Mouse (Mus musculus): Measurements from ENCODE around the gene Slc43a1. TPM values are rescaled to one million over a fixed set of nuclear protein-coding genes. Genes with fewer than 3 reads are reported as not detected.
A peak's percentile ranks its signal among the peaks of the same experiment; 100 is the strongest.

Slc43a1 gene
- total RNA-seq, 1 experiment, result 30.2 TPM

GRCm38 (mm10) chr2:84868521-84868943, 29.9 kb downstream of the Slc43a1 start:
- Histone ChIP-seq H3K27ac (ENCODE audit: insufficient read depth, low read depth, low read length, poor library complexity, severe bottlenecking) (no peak overlapping the region), H3K4me3 (ENCODE audit: insufficient read depth in 1 of 2, low read depth in 1 of 2, low read length in 2 of 2, poor library complexity in 1 of 2, severe bottlenecking in 1 of 2) (no peak overlapping the region), H3K9me3 (ENCODE audit: control insufficient read depth, insufficient read depth, low read depth, low read length) (no peaks in the 10 kb centered on the region), H3K9ac (ENCODE audit: insufficient read depth, low read depth, low read length, poor library complexity, severe bottlenecking) (no peak overlapping the region), H3K4me1 (ENCODE audit: control insufficient read depth in 2 of 2, insufficient read depth in 2 of 2, low read length in 2 of 2, poor library complexity in 1 of 2) (no peaks in the 10 kb centered on the region), H3K36me3 (ENCODE audit: control insufficient read depth, insufficient read depth, low read length, poor library complexity, severe bottlenecking) (no peaks in the 10 kb centered on the region)
- in situ Hi-C loops (cut with MboI; ENCODE audit: low sequenced_read_pairs in 2 of 2, unreplicated experiment in 2 of 2), result no loop called here
- peak; percentile 85 for DNase-seq (ENCODE audit: low read depth, low spot score)
- TF ChIP-seq MAFK (IDR thresholded peaks at IDR 0.05; ENCODE audit: insufficient read depth, low read depth, low read length) (peak; percentile 53; the same call in 1 of the 2 replicates), ZC3H11A (IDR thresholded peaks at IDR 0.05; ENCODE audit: borderline replicate concordance, low read depth, low read length) (peak; percentile 10; the same call in 1 of the 2 replicates), CHD2 (IDR thresholded peaks at IDR 0.05; ENCODE audit: low read depth, low read length) (no peak)

- in situ Hi-C loops (cut with MboI; ENCODE audit: low sequenced_read_pairs in 2 of 2, unreplicated experiment in 2 of 2), result no loop called here
- no peaks in the 10 kb centered on the region for H3K36me3 ChIP-seq (ENCODE audit: control insufficient read depth, insufficient read depth, low read length, poor library complexity, severe bottlenecking)
- DNase-seq (ENCODE audit: low read depth, low spot score), result no peak
- no peak overlapping the region for H3K4me3 ChIP-seq (ENCODE audit: insufficient read depth in 1 of 2, low read depth in 1 of 2, low read length in 2 of 2, poor library complexity in 1 of 2, severe bottlenecking in 1 of 2)
- no peaks in the 10 kb centered on the region for H3K4me1 ChIP-seq (ENCODE audit: control insufficient read depth in 2 of 2, insufficient read depth in 2 of 2, low read length in 2 of 2, poor library complexity in 1 of 2)
- H3K9me3 ChIP-seq (ENCODE audit: control insufficient read depth, insufficient read depth, low read depth, low read length), result no peaks in the 10 kb centered on the region
- no peak for TF ChIP-seq CHD2 (IDR thresholded peaks at IDR 0.05; ENCODE audit: low read depth, low read length)
- TF ChIP-seq ZC3H11A (IDR thresholded peaks at IDR 0.05; ENCODE audit: borderline replicate concordance, low read depth, low read length), result no peak
- TF ChIP-seq HCFC1 (IDR thresholded peaks at IDR 0.05; ENCODE audit: borderline replicate concordance, insufficient read depth, low read length), result no peak
- no peak for TF ChIP-seq ZNF384 (IDR thresholded peaks at IDR 0.05; ENCODE audit: low read depth, low read length)
- no peak for TF ChIP-seq MAFK (IDR thresholded peaks at IDR 0.05; ENCODE audit: insufficient read depth, low read depth, low read length)
- no peak overlapping the region for H3K9ac ChIP-seq (ENCODE audit: insufficient read depth, low read depth, low read length, poor library complexity, severe bottlenecking)
- H3K27ac ChIP-seq (ENCODE audit: insufficient read depth, low read depth, low read length, poor library complexity, severe bottlenecking), result no peak overlapping the region
Measured at GRCm38 (mm10) chr2:84868977-84869376, 30.3 kb downstream of the Slc43a1 start.

- H3K36me3 ChIP-seq (ENCODE audit: control insufficient read depth, insufficient read depth, low read length, poor library complexity, severe bottlenecking), result no peaks in the 10 kb centered on the region
- in situ Hi-C loops (cut with MboI; ENCODE audit: low sequenced_read_pairs in 2 of 2, unreplicated experiment in 2 of 2), result no loop called here
- H3K9me3 ChIP-seq (ENCODE audit: control insufficient read depth, insufficient read depth, low read depth, low read length), result no peaks in the 10 kb centered on the region
- H3K9ac ChIP-seq (ENCODE audit: insufficient read depth, low read depth, low read length, poor library complexity, severe bottlenecking), result no peak overlapping the region
- no peak for DNase-seq (ENCODE audit: low read depth, low spot score)
- H3K4me1 ChIP-seq (ENCODE audit: control insufficient read depth in 2 of 2, insufficient read depth in 2 of 2, low read length in 2 of 2, poor library complexity in 1 of 2), result no peaks in the 10 kb centered on the region
- no peak overlapping the region for H3K4me3 ChIP-seq (ENCODE audit: insufficient read depth in 1 of 2, low read depth in 1 of 2, low read length in 2 of 2, poor library complexity in 1 of 2, severe bottlenecking in 1 of 2)
- no peak overlapping the region for H3K27ac ChIP-seq (ENCODE audit: insufficient read depth, low read depth, low read length, poor library complexity, severe bottlenecking)
- TF ChIP-seq HCFC1 (IDR thresholded peaks at IDR 0.05; ENCODE audit: borderline replicate concordance, insufficient read depth, low read length) (no peak), MAFK (IDR thresholded peaks at IDR 0.05; ENCODE audit: insufficient read depth, low read depth, low read length) (no peak), ZC3H11A (IDR thresholded peaks at IDR 0.05; ENCODE audit: borderline replicate concordance, low read depth, low read length) (no peak), CHD2 (IDR thresholded peaks at IDR 0.05; ENCODE audit: low read depth, low read length) (no peak), ZNF384 (IDR thresholded peaks at IDR 0.05; ENCODE audit: low read depth, low read length) (no peak)
Measured at GRCm38 (mm10) chr2:84870623-84871160, 32.0 kb downstream of the Slc43a1 start.

DNA sequence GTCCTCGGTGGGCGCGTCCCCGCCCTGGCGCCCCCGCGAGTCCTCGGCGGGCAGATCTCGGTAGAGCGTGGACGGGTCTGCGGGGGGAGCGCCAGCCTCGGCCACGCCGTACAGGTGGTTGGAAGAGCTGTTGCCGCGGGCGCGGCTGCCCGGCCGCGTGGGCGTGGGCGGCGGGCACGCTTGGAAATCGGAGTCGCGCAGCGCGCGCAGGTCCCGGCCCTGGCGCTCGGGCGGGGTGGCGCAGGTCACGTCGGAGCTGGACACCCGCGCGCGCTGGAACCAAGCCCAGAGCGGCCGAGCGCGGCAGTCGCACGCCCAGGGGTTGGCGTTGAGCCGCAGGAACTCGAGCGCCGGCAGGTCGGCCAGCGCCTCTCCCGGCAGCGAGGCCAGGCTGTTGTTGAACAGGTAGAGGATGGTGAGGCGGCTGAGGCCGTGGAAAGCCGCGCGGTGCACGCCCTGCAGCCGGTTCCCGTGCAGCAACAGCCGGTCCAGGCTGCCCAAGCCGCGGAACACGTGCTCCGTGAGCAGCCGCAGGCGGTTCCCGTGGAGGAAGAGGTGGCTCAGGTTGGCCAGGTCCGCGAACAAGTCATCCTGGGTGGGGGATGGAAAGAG, 33.6 kb downstream of the Slc43a1 start:
- no peak overlapping the region for H3K27ac ChIP-seq (ENCODE audit: insufficient read depth, low read depth, low read length, poor library complexity, severe bottlenecking)
- peak overlapping the region; percentile 43 to 65 for H3K4me3 ChIP-seq (ENCODE audit: insufficient read depth in 1 of 2, low read depth in 1 of 2, low read length in 2 of 2, poor library complexity in 1 of 2, severe bottlenecking in 1 of 2)
- no peaks in the 10 kb centered on the region for H3K4me1 ChIP-seq (ENCODE audit: control insufficient read depth in 2 of 2, insufficient read depth in 2 of 2, low read length in 2 of 2, poor library complexity in 1 of 2)
- peak overlapping the region; percentile 42; the same call in 1 of the 2 replicates for H3K9ac ChIP-seq (ENCODE audit: insufficient read depth, low read depth, low read length, poor library complexity, severe bottlenecking)
- TF ChIP-seq CHD2 (IDR thresholded peaks at IDR 0.05; ENCODE audit: low read depth, low read length) (no peak), MAFK (IDR thresholded peaks at IDR 0.05; ENCODE audit: insufficient read depth, low read depth, low read length) (no peak), ZNF384 (IDR thresholded peaks at IDR 0.05; ENCODE audit: low read depth, low read length) (no peak)
- in situ Hi-C loops (cut with MboI; ENCODE audit: low sequenced_read_pairs in 2 of 2, unreplicated experiment in 2 of 2), result no loop called here
- H3K36me3 ChIP-seq (ENCODE audit: control insufficient read depth, insufficient read depth, low read length, poor library complexity, severe bottlenecking), result no peaks in the 10 kb centered on the region
- H3K9me3 ChIP-seq (ENCODE audit: control insufficient read depth, insufficient read depth, low read depth, low read length), result no peaks in the 10 kb centered on the region
- DNase-seq (ENCODE audit: low read depth, low spot score), result no peak

Measured in ES-E14 (cell line).